Mouse (Mus musculus): Measurements from ENCODE around the gene Zswim3. TPM values are rescaled to one million over a fixed set of nuclear protein-coding genes. Genes with fewer than 3 reads are reported as not detected.

The Zswim3 gene
- polyA plus RNA-seq, 1 experiment from 2014 or later = 16.9 TPM

GRCm38 (mm10) chr2:164777246-164778014 is 27.5 kb upstream of the Zswim3 start:
- H3K9me3 ChIP-seq (ENCODE audit: control insufficient read depth, low read length) = no peaks in the 10 kb centered on the region
- H3K27ac ChIP-seq (ENCODE audit: low read depth, low read length) = no peak overlapping the region
- no peak overlapping the region for H3K4me3 ChIP-seq (ENCODE audit: low read depth, low read length)
- H3K27me3 ChIP-seq (ENCODE audit: control insufficient read depth, insufficient read depth, low read length) = no peaks in the 10 kb centered on the region
- no peak overlapping the region for H3K4me2 ChIP-seq (ENCODE audit: low read depth, low read length)
- no peaks in the 10 kb centered on the region for H3K36me3 ChIP-seq (ENCODE audit: control insufficient read depth, insufficient read depth, low read length)
- H3K9ac ChIP-seq (replicated peaks; ENCODE audit: low read depth, low read length) = no peak overlapping the region
- no peaks in the 10 kb centered on the region for H3K4me1 ChIP-seq (ENCODE audit: control insufficient read depth, insufficient read depth, low read length)
- WGBS = 85% methylated on average over 30 of the region's 30 CpGs
- no peak for ATAC-seq (ENCODE audit: low read depth)

- H3K4me3 ChIP-seq (ENCODE audit: low read depth, low read length) = no peak overlapping the region
- WGBS = 92% methylated on average over 11 of the region's 11 CpGs
- H3K4me2 ChIP-seq (ENCODE audit: low read depth, low read length) = no peak overlapping the region
- no peaks in the 10 kb centered on the region for H3K9me3 ChIP-seq (ENCODE audit: control insufficient read depth, low read length)
- H3K9ac ChIP-seq (replicated peaks; ENCODE audit: low read depth, low read length) = no peak overlapping the region
- no peaks in the 10 kb centered on the region for H3K4me1 ChIP-seq (ENCODE audit: control insufficient read depth, insufficient read depth, low read length)
- no peak for ATAC-seq (ENCODE audit: low read depth)
- H3K36me3 ChIP-seq (ENCODE audit: control insufficient read depth, insufficient read depth, low read length) = no peaks in the 10 kb centered on the region
- H3K27me3 ChIP-seq (ENCODE audit: control insufficient read depth, insufficient read depth, low read length) = no peaks in the 10 kb centered on the region
- H3K27ac ChIP-seq (ENCODE audit: low read depth, low read length) = no peak overlapping the region
These were observed 26.9 kb upstream of the Zswim3 start for GRCm38 (mm10) chr2:164778015-164778287.

- Histone ChIP-seq H3K36me3 (ENCODE audit: control insufficient read depth, insufficient read depth, low read length) (no peaks in the 10 kb centered on the region), H3K4me3 (ENCODE audit: low read depth, low read length) (no peak overlapping the region), H3K27me3 (ENCODE audit: control insufficient read depth, insufficient read depth, low read length) (no peaks in the 10 kb centered on the region), H3K4me1 (ENCODE audit: control insufficient read depth, insufficient read depth, low read length) (no peaks in the 10 kb centered on the region), H3K9ac (replicated peaks; ENCODE audit: low read depth, low read length) (no peak overlapping the region), H3K27ac (ENCODE audit: low read depth, low read length) (no peak overlapping the region), H3K9me3 (ENCODE audit: control insufficient read depth, low read length) (no peaks in the 10 kb centered on the region), H3K4me2 (ENCODE audit: low read depth, low read length) (no peak overlapping the region)
- ATAC-seq (ENCODE audit: low read depth) = no peak
- 87% methylated on average over 7 of the region's 7 CpGs for WGBS
These were observed 26.1 kb upstream of the Zswim3 start for GRCm38 (mm10) chr2:164778809-164779208.

- no peak for ATAC-seq (ENCODE audit: low read depth)
- no peak within 1 kb of the TSS for H3K9ac ChIP-seq (replicated peaks; ENCODE audit: low read depth, low read length)
- H3K36me3 ChIP-seq (ENCODE audit: control insufficient read depth, insufficient read depth, low read length) = no peaks in the 10 kb centered on the region
- 76% methylated on average over 8 of the region's 8 CpGs for WGBS
- H3K4me1 ChIP-seq (ENCODE audit: control insufficient read depth, insufficient read depth, low read length) = no peaks in the 10 kb centered on the region
- no peak within 1 kb of the TSS for H3K27ac ChIP-seq (ENCODE audit: low read depth, low read length)
- H3K4me2 ChIP-seq (ENCODE audit: low read depth, low read length) = no peak within 1 kb of the TSS
- no peaks in the 10 kb centered on the region for H3K9me3 ChIP-seq (ENCODE audit: control insufficient read depth, low read length)
- H3K4me3 ChIP-seq (ENCODE audit: low read depth, low read length) = no peak within 1 kb of the TSS
- H3K27me3 ChIP-seq (ENCODE audit: control insufficient read depth, insufficient read depth, low read length) = no peaks in the 10 kb centered on the region
These were observed 25.3 kb upstream of the Zswim3 start, which contains the start of gene Tnnc2 for GRCm38 (mm10) chr2:164779481-164780086. TSS of gene Tnnc2 (minus strand) at chr2:164779967.

GRCm38 (mm10) chr2:164781876-164782275 is 23.0 kb upstream of the Zswim3 start:
- no peak overlapping the region for H3K4me3 ChIP-seq (ENCODE audit: low read depth, low read length)
- no peak overlapping the region for H3K4me2 ChIP-seq (ENCODE audit: low read depth, low read length)
- H3K27ac ChIP-seq (ENCODE audit: low read depth, low read length) = no peak overlapping the region
- 78% methylated on average over 4 of the region's 4 CpGs for WGBS
- no peak for ATAC-seq (ENCODE audit: low read depth)
- no peaks in the 10 kb centered on the region for H3K9me3 ChIP-seq (ENCODE audit: control insufficient read depth, low read length)
- no peaks in the 10 kb centered on the region for H3K27me3 ChIP-seq (ENCODE audit: control insufficient read depth, insufficient read depth, low read length)
- no peak overlapping the region for H3K9ac ChIP-seq (replicated peaks; ENCODE audit: low read depth, low read length)
- no peaks in the 10 kb centered on the region for H3K36me3 ChIP-seq (ENCODE audit: control insufficient read depth, insufficient read depth, low read length)
- H3K4me1 ChIP-seq (ENCODE audit: control insufficient read depth, insufficient read depth, low read length) = no peaks in the 10 kb centered on the region

- H3K9ac ChIP-seq (replicated peaks; ENCODE audit: low read depth, low read length) = no peak overlapping the region
- no peaks in the 10 kb centered on the region for H3K27me3 ChIP-seq (ENCODE audit: control insufficient read depth, insufficient read depth, low read length)
- WGBS = 82% methylated on average over 7 of the region's 7 CpGs
- no peaks in the 10 kb centered on the region for H3K4me1 ChIP-seq (ENCODE audit: control insufficient read depth, insufficient read depth, low read length)
- H3K4me2 ChIP-seq (ENCODE audit: low read depth, low read length) = no peak overlapping the region
- no peak for ATAC-seq (ENCODE audit: low read depth)
- no peak overlapping the region for H3K27ac ChIP-seq (ENCODE audit: low read depth, low read length)
- H3K9me3 ChIP-seq (ENCODE audit: control insufficient read depth, low read length) = no peaks in the 10 kb centered on the region
- H3K36me3 ChIP-seq (ENCODE audit: control insufficient read depth, insufficient read depth, low read length) = no peaks in the 10 kb centered on the region
- H3K4me3 ChIP-seq (ENCODE audit: low read depth, low read length) = no peak overlapping the region
These were observed 20.8 kb upstream of the Zswim3 start for GRCm38 (mm10) chr2:164783926-164784581.

- Histone ChIP-seq H3K4me2 (ENCODE audit: low read depth, low read length) (peak overlapping the region; percentile 86), H3K9ac (replicated peaks; ENCODE audit: low read depth, low read length) (peak overlapping the region; percentile 76), H3K9me3 (ENCODE audit: control insufficient read depth, low read length) (no peaks in the 10 kb centered on the region), H3K4me1 (ENCODE audit: control insufficient read depth, insufficient read depth, low read length) (no peaks in the 10 kb centered on the region), H3K27ac (ENCODE audit: low read depth, low read length) (peak overlapping the region; percentile 64; the same call in 1 of the 2 replicates), H3K27me3 (ENCODE audit: control insufficient read depth, insufficient read depth, low read length) (no peaks in the 10 kb centered on the region), H3K36me3 (ENCODE audit: control insufficient read depth, insufficient read depth, low read length) (no peaks in the 10 kb centered on the region; the same call in 1 of the 2 replicates), H3K4me3 (ENCODE audit: low read depth, low read length) (peak overlapping the region; percentile 65)
- 12% methylated on average over 7 of the region's 7 CpGs for WGBS
- no peak for ATAC-seq (ENCODE audit: low read depth)
These were observed 20.0 kb upstream of the Zswim3 start for GRCm38 (mm10) chr2:164784869-164785420.

- peak; percentile 76 for ATAC-seq (ENCODE audit: low read depth)
- Histone ChIP-seq H3K4me1 (ENCODE audit: control insufficient read depth, insufficient read depth, low read length) (no peaks in the 10 kb centered on the region), H3K27ac (ENCODE audit: low read depth, low read length) (peak within 1 kb of the TSS; percentile 64), H3K9me3 (ENCODE audit: control insufficient read depth, low read length) (no peaks in the 10 kb centered on the region), H3K4me3 (ENCODE audit: low read depth, low read length) (peak within 1 kb of the TSS; percentile 65), H3K9ac (replicated peaks; ENCODE audit: low read depth, low read length) (peak within 1 kb of the TSS; percentile 76), H3K27me3 (ENCODE audit: control insufficient read depth, insufficient read depth, low read length) (no peaks in the 10 kb centered on the region), H3K36me3 (ENCODE audit: control insufficient read depth, insufficient read depth, low read length) (no peaks in the 10 kb centered on the region; the same call in 1 of the 2 replicates), H3K4me2 (ENCODE audit: low read depth, low read length) (peak within 1 kb of the TSS; percentile 86)
- under 1% methylated on average over 68 of the region's 89 CpGs for WGBS
These were observed 19.2 kb upstream of the Zswim3 start, which contains the start of gene Snx21 for GRCm38 (mm10) chr2:164785481-164786387. TSS of gene Snx21 (plus strand) at chr2:164785823.

All from neural tube, embryonic 14.5 days (tissue).